Mouse (Mus musculus) lung, postnatal 0 days (tissue): Measurements from ENCODE around the gene Pptc7.

Source experiments
- CTCF ChIP-seq: IDR thresholded peaks from 2 replicates; pipeline ENCODE4 v1.5.1; 2016; ENCODE audit warnings: antibody characterized with exemption, mild to moderate bottlenecking
- EP300 ChIP-seq: IDR thresholded peaks from 2 replicates; pipeline ENCODE4 v1.6.1; 2016; ENCODE audit warnings: antibody characterized with exemption, mild to moderate bottlenecking, control low read depth

DNA sequence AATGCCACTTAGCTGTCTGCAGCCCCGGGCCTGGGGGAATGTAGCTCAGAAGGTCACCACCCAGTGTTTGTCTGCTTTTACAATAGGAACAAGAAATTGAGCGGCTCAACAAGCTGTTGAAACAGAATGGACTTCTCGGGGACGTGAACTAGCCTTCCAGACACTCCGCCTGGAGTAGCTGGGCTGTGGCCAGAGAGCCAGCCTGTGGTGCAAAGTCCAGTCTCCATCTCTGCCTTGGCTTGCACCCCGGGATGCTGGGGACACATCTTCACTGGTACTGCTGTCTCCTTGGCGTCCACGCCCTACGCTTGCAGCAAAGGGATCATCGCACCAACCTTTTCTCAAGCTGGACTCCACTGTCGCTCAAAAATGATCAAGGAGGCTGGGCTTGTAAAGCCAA is 43.6 kb upstream of the Pptc7 start:
- no peak for TF ChIP-seq CTCF
- TF ChIP-seq EP300: no peak
